Mouse (Mus musculus) heart, postnatal 0 days (tissue): ENCODE results near the gene Olfr878. TPM values are rescaled to one million over a fixed set of nuclear protein-coding genes. Genes with fewer than 3 reads are reported as not detected.

Experiments used
- ATAC-seq: fragments of 200-750 bp; cut with Nextera tagmentation; 2 replicates; pipeline ENCODE4 v1.8.0; 2017; ENCODE audit warnings: low read depth, moderate number of reproducible peaks, moderate library complexity; ENCODE audit not compliant: insufficient read depth
- DNase-seq: peaks from one replicate; pipeline ENCODE4 v3.0.0-alpha.2; 2016; ENCODE audit warnings: low spot score
- H3K27ac ChIP-seq: fragments of 300-500 bp; sonication (generic); 2 replicates; pipeline ENCODE4 v1.5.1; 2014; ENCODE audit warnings: low read depth, mild to moderate bottlenecking
- H3K27me3 ChIP-seq: fragments of 300-500 bp; sonication (generic); 2 replicates; pipeline ENCODE4 v1.6.1; 2014; ENCODE audit warnings: low read length, mixed read lengths; ENCODE audit not compliant: control insufficient read depth, insufficient read depth
- H3K36me3 ChIP-seq: fragments of 300-500 bp; sonication (generic); replicated peaks from 2 replicates; pipeline ENCODE4 v1.6.1; 2014; ENCODE audit warnings: low read length, mixed read lengths; ENCODE audit not compliant: control insufficient read depth, insufficient read depth
- H3K4me1 ChIP-seq: fragments of 300-500 bp; sonication (generic); 2 replicates; pipeline ENCODE4 v1.6.1; 2014; ENCODE audit warnings: antibody characterized with exemption; ENCODE audit not compliant: control insufficient read depth, insufficient read depth
- H3K4me2 ChIP-seq: fragments of 300-500 bp; sonication (generic); 2 replicates; pipeline ENCODE4 v1.6.1; 2014; ENCODE audit warnings: low read depth, mild to moderate bottlenecking, low read length, moderate library complexity
- H3K4me3 ChIP-seq: fragments of 300-500 bp; sonication (generic); 2 replicates; pipeline ENCODE4 v1.5.1; 2014; ENCODE audit warnings: low read depth, low read length
- H3K9ac ChIP-seq: fragments of 300-500 bp; sonication (generic); replicated peaks from 2 replicates; pipeline ENCODE4 v1.6.1; 2014; ENCODE audit warnings: low read depth, low read length, mixed read lengths
- H3K9me3 ChIP-seq: fragments of 300-500 bp; sonication (generic); replicated peaks from 2 replicates; pipeline ENCODE4 v1.6.1; 2016; ENCODE audit warnings: low read length; ENCODE audit not compliant: control insufficient read depth
- CTCF ChIP-seq: IDR thresholded peaks from 2 replicates; pipeline ENCODE4 v1.5.1; 2016; ENCODE audit warnings: antibody characterized with exemption, control low read depth, low read depth
- EP300 ChIP-seq: IDR thresholded peaks from 2 replicates; pipeline ENCODE4 v1.6.1; 2016; ENCODE audit warnings: antibody characterized with exemption, low read depth
- WGBS: fragments of 180-500 bp; shearing (Covaris S2); extraction: QIAGEN DNeasy Blood & Tissue Kit; methylation state at CpG from one replicate; pipeline ENCODE4 v1.1.7; 2014; 5-methylcytosine and 5-hydroxymethylcytosine counted together
- polyA plus RNA-seq: library from polyadenylated mRNA; unstranded; fragments of >200 nt; fragmentation: Nextera tagmentation; extraction: Ambion mirVana; gene quantifications from 2 replicates; pipeline ENCODE4 v1.2.1, GENCODE M21; 2015
- total RNA-seq: library from RNA; depleted of rRNA; stranded (reverse); fragments of >200 nt; gene quantifications from 2 replicates; pipeline ENCODE4 v1.2.3, GENCODE M21; 2014; ENCODE audit warnings: low replicate concordance; rRNA removed

Gene Olfr878
- total RNA-seq (not detected in 2 replicates), polyA plus RNA-seq (not detected in 2 replicates)

DNA sequence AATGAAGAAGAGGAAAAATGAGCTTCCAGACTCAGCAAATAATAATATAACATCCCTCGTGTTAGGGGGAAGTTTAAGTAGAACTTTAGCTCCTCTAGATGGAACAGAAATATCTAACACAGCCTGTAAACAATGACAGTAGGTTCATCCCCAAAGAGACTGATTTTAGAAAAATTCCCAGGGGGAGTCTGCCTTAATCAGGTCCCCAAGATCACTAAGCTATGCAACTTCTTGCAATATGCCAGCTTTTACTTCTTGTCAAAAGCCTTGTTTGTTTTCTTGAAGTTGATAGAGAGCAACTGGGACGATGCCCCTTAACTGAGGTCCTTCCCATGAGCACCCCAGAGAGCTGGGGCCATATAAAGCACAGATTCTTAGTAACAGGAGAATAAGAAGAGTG, at the start of gene Olfr878:
Gene Olfr878 (plus strand): TSS at position 301 of the 400 bp plus-strand sequence.
- Histone ChIP-seq H3K27ac (no peak within 1 kb of the TSS), H3K9ac (no peak within 1 kb of the TSS), H3K36me3 (no peaks in the 10 kb centered on the region), H3K4me3 (no peak within 1 kb of the TSS), H3K4me1 (no peaks in the 10 kb centered on the region), H3K27me3 (no peaks in the 10 kb centered on the region), H3K4me2 (no peak within 1 kb of the TSS), H3K9me3 (no peaks in the 10 kb centered on the region)
- no peak for ATAC-seq
- TF ChIP-seq CTCF (no peak), EP300 (no peak)
- DNase-seq = no peak
- WGBS = 64% methylated on average over 2 of the region's 2 CpGs

DNA sequence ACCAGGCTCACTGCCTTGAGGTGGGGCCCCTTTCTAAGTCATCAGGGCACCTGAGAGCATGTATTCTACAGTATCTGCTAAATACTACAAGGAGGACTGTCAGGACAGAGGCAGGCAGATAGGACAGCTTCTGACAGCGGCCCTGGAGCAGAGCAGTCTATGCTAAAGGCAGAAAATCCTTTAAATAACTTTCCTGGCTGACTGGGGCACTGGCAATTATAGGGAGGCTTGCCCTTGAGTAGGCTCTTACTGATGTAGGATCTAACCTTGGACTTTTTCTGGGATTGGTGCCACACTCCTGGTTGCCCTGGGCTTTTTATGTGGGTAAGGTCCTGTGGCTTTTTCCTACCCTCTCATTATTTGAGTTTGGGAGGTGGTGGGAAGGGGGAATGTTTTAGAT, 47.4 kb upstream of the Olfr878 start:
- TF ChIP-seq EP300 (no peak), CTCF (no peak)
- no peak overlapping the region for H3K9ac ChIP-seq
- no peak for DNase-seq
- WGBS = 23% methylated on average over 1 of the region's 1 CpGs
- 0 out of 2 replicates have a peak, but pooled peaks have one; percentile 14 for ATAC-seq
- no peak overlapping the region for H3K4me2 ChIP-seq
- no peaks in the 10 kb centered on the region for H3K36me3 ChIP-seq
- H3K27me3 ChIP-seq = no peaks in the 10 kb centered on the region
- H3K27ac ChIP-seq = no peak overlapping the region
- no peaks in the 10 kb centered on the region for H3K4me1 ChIP-seq
- no peak overlapping the region for H3K4me3 ChIP-seq
- H3K9me3 ChIP-seq = no peaks in the 10 kb centered on the region

DNA sequence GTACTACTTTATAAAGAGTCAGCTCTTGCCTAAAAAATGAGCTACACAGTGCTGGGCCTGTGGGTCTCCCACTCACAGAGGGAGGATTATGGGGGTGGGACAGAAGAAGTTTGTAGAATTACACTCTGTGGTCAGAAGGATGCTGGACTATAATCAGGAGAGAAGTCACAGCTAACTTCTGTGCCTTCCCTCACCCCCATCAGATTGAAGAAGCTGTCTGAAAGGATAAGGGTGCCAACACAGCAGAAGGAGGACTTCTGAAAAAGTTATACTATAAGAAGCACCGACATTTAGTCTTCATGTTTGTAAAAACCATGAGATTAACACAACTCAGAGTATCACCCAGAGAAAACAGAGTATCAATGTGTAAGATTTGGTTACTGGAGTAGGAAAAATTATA, 46.5 kb upstream of the Olfr878 start:
- Histone ChIP-seq H3K36me3 (no peaks in the 10 kb centered on the region), H3K4me2 (no peak overlapping the region), H3K9me3 (no peaks in the 10 kb centered on the region), H3K27ac (no peak overlapping the region), H3K4me3 (no peak overlapping the region), H3K4me1 (no peaks in the 10 kb centered on the region), H3K27me3 (no peaks in the 10 kb centered on the region), H3K9ac (no peak overlapping the region)
- ATAC-seq (no peak), DNase-seq (no peak)
- TF ChIP-seq EP300 = no peak
- TF ChIP-seq CTCF = no peak
- 81% methylated on average over 1 of the region's 1 CpGs for whole genome bisulfite sequencing

- no peaks in the 10 kb centered on the region for H3K4me1 ChIP-seq
These were observed 46.1 kb upstream of the Olfr878 start for GRCm38 (mm10) chr9:37871536-37871935.

GRCm38 (mm10) chr9:37890960-37891359, 26.7 kb upstream of the Olfr878 start:
- 34% methylated on average over 2 of the region's 2 CpGs for WGBS
- no peak for ATAC-seq
- H3K9ac ChIP-seq = no peak overlapping the region

More at GRCm38 (mm10) chr9:37871536-37871935, 46.1 kb upstream of the Olfr878 start:
- Histone ChIP-seq H3K9me3 (no peaks in the 10 kb centered on the region), H3K36me3 (no peaks in the 10 kb centered on the region), H3K27me3 (no peaks in the 10 kb centered on the region), H3K9ac (no peak overlapping the region), H3K4me3 (no peak overlapping the region), H3K27ac (no peak overlapping the region), H3K4me2 (no peak overlapping the region)
- DNase-seq (no peak), ATAC-seq (no peak)
- WGBS = 41% methylated on average over 1 of the region's 1 CpGs
- no peak for TF ChIP-seq CTCF
- no peak for TF ChIP-seq EP300

GRCm38 (mm10) chr9:37896661-37897060, 21.0 kb upstream of the Olfr878 start, which contains the start of gene Olfr145:
Gene Olfr145 (plus strand): TSS chr9:37896724.
- no peaks in the 10 kb centered on the region for H3K4me1 ChIP-seq
- 15% methylated on average over 2 of the region's 2 CpGs for WGBS
- no peaks in the 10 kb centered on the region for H3K27me3 ChIP-seq
- no peak within 1 kb of the TSS for H3K27ac ChIP-seq
- TF ChIP-seq CTCF = no peak
- TF ChIP-seq EP300 = no peak
- H3K4me2 ChIP-seq = no peak within 1 kb of the TSS
- no peaks in the 10 kb centered on the region for H3K9me3 ChIP-seq
- H3K9ac ChIP-seq = no peak within 1 kb of the TSS
- ATAC-seq (no peak), DNase-seq (no peak)
- no peak within 1 kb of the TSS for H3K4me3 ChIP-seq
- no peaks in the 10 kb centered on the region for H3K36me3 ChIP-seq

More at GRCm38 (mm10) chr9:37890960-37891359, 26.7 kb upstream of the Olfr878 start:
- H3K4me3 ChIP-seq = no peak overlapping the region
- H3K9me3 ChIP-seq = no peaks in the 10 kb centered on the region
- H3K4me1 ChIP-seq = no peaks in the 10 kb centered on the region
- H3K27me3 ChIP-seq = no peaks in the 10 kb centered on the region
- no peak for TF ChIP-seq CTCF
- no peak for TF ChIP-seq EP300
- no peak for DNase-seq
- no peaks in the 10 kb centered on the region for H3K36me3 ChIP-seq
- H3K27ac ChIP-seq = no peak overlapping the region
- no peak overlapping the region for H3K4me2 ChIP-seq
